Mouse (Mus musculus) macrophage (primary cell): ENCODE measurements around the gene Ppp1r7. TPM values are rescaled to one million over a fixed set of nuclear protein-coding genes. Genes with fewer than 3 reads are reported as not detected.
"Not testable (repeated sequence)": the region's sequence is repeated elsewhere in the genome, so short reads cannot be mapped to it uniquely, and the experiment has no call there.

Source experiments
- H3K27ac ChIP-seq: fragments of 350-480 bp; formaldehyde crosslinking; 2 replicates; pipeline ENCODE4 v1.9.0; 2021
- H3K36me3 ChIP-seq: fragments of 350-480 bp; formaldehyde crosslinking; 2 replicates; pipeline ENCODE4 v1.9.0; 2021; ENCODE audit errors: inconsistent target
- H3K4me3 ChIP-seq: fragments of 350-480 bp; formaldehyde crosslinking; 2 replicates; pipeline ENCODE4 v1.9.0; 2021; ENCODE audit errors: inconsistent target
- H3K79me2 ChIP-seq: fragments of 350-480 bp; formaldehyde crosslinking; 2 replicates; pipeline ENCODE4 v1.9.0; 2021; ENCODE audit errors: inconsistent target
- WGBS: methylation state at CpG from one replicate; pipeline ENCODE4 v1.1.7; 2026; ENCODE audit warnings: inconsistent platforms; ENCODE audit not compliant: missing documents; 5-methylcytosine and 5-hydroxymethylcytosine counted together
- polyA plus RNA-seq: library from polyadenylated mRNA; stranded (reverse); fragments of 250-400 nt; gene quantifications from 3 replicates; pipeline ENCODE4 v1.2.4, GENCODE M21; 2018; ENCODE audit warnings: inconsistent platforms
- total RNA-seq, 78 experiments: library from RNA; depleted of rRNA; stranded (reverse); fragments of 250-400 nt; gene quantifications; 1 replicate in 9 of 78; 2 replicates in 24 of 78; 3 replicates in 43 of 78; 4 replicates in 2 of 78; pipeline ENCODE4 v1.2.4; 2018; ENCODE audit warnings: inconsistent platforms in 56 of 78

The Ppp1r7 gene
- total RNA-seq (2018; cell fraction: chromatin; rRNA removed) = 10 to 100 TPM in 18 of 26 experiments, 1 to 10 TPM in 8; 2.1 to 30.1 (median 13.0) TPM
- total RNA-seq (2018; cell fraction: cytosol; rRNA removed) = 10 to 100 TPM; 16.1 to 42.3 (median 29.6) TPM
- 10 to 100 TPM in 20 of 26 experiments, 1 to 10 TPM in 6; 7.2 to 26.4 (median 14.5) TPM for total RNA-seq (2018; cell fraction: nucleus; rRNA removed)
- 20.2 to 21.5 TPM (median 20.8 TPM) in 3 replicates for polyA plus RNA-seq

DNA sequence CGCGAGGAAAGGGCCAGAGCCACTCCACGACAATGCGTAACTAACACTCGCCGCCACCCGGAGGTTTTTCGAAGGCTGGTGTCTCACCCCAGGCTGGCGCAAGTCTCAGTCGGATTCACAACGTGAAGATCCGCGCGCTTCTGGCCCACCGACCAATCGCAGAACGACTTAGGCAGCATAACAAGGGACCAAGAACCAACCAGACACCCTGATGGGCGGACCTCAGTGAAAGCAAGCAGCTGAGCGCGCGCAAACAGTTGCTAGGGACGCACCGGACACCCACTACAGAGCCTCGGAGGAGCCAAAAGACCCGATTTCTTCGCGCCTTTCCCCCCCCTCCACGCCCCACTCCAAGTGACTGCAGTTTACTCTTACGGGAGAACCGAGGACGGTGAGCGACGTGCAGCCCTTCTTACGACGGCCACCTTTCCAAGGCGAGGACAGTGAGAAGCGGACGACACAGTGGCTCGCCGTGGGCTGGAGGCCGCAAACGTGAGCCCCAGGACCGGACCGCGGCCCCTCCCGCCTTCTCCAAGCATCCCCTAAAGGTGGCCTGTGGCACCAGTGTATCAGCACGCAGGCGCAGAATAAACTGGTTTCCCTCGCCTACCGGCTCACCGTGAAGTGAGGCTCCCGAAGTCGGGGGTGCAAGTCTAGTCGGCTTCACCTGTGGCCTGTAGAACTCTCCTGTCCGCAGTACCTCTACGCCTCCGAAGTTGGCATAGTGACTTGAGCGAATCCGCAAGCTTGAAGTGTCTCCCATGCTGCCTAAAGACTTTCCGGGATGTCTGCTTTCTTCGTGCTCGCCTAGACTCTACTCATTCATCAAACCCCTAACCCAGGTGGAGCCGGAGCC is at the start of gene Ppp1r7, which contains the start of gene Pask:
Ppp1r7 (plus strand) TSS at position 207 of the 856 bp plus-strand sequence.
Pask (minus strand) TSS at position 835 of the 856 bp plus-strand sequence.
- H3K79me2 ChIP-seq = peaks cover 38% of the 10 kb centered on the region
- H3K27ac ChIP-seq = peak within 1 kb of the TSS; percentile 53
- H3K36me3 ChIP-seq = peaks cover 18% of the 10 kb centered on the region
- WGBS = under 1% methylated on average over 63 of the region's 63 CpGs
- peak within 1 kb of the TSS; percentile 100 for H3K4me3 ChIP-seq

GRCm38 (mm10) chr1:93294491-93294890 is 48.2 kb upstream of the Ppp1r7 start:
- peaks cover 14% of the 10 kb centered on the region; the same call in 1 of the 2 replicates for H3K36me3 ChIP-seq
- not testable (repeated sequence) for H3K4me3 ChIP-seq, H3K27ac ChIP-seq, H3K79me2 ChIP-seq
- 74% methylated on average over 3 of the region's 3 CpGs for WGBS

DNA sequence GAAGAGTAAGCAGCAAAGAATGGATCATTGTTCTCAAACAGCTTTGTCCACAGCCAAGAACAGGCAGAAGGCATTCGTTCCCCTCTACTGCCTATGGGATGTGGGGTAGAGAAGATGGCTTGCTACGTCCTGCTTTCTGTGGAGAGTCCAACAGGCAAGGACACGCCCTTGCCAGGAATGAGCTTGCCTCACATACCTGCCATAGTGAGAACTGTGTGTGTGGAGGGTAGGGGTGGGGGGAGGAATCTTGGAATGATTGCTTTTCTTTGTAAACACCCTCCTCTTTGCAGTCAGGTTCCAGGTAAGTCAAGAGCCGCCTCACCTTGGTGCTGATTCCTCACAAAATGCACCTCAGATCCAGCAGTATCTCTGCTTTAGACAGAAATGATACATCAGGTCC is 42.9 kb upstream of the Ppp1r7 start:
- Histone ChIP-seq H3K79me2 (0 out of 2 replicates have a peak, but pooled peaks cover under 1% of the 10 kb centered on the region), H3K27ac (no peak overlapping the region), H3K4me3 (no peak overlapping the region), H3K36me3 (peaks cover 41% of the 10 kb centered on the region)
- 93% methylated on average over 4 of the region's 4 CpGs for WGBS

GRCm38 (mm10) chr1:93300578-93300977 is 42.1 kb upstream of the Ppp1r7 start:
- WGBS = 94% methylated on average over 3 of the region's 3 CpGs
- Histone ChIP-seq H3K79me2 (peaks cover 8% of the 10 kb centered on the region), H3K27ac (no peak overlapping the region), H3K4me3 (no peak overlapping the region), H3K36me3 (peaks cover 41% of the 10 kb centered on the region)

DNA sequence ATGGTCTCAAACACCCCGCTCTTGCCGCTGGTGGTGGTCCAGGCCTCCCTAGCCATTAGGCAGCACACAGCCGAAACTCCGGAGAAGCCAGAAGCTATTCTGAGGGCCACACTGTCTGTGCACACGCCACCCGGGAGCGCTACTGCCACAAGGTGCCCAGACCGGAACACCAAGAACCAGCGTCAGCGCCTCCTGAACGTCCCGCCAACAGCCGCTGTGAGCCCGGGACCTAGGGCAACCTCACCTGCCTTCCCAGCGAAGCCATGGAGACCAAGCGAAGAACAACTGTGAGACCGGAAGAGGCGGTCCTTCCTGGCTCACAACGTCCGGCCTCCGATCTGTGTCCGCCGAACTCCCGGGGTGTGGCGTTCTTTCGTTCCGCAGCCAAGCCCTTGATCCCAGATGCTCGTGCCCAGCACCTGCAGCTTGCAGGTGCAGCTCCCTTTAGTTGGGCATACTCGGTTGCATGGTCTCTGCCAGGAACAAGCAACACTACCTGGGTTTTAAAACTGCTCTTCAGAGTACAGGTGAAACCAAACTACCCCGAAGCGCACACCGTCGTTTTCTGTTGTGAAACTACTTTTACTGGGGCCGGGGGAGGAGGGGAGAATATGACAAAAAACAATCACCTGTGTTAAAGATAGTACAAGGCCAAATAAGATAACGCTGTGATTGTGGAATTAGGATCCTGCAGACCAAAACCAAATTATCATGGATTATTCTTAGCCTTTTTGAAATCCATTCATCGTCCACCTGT is 36.9 kb upstream of the Ppp1r7 start, which contains the start of gene Mterf4:
Mterf4 (minus strand) TSS at position 335 of the 757 bp plus-strand sequence.
- WGBS = 5% methylated on average over 36 of the region's 36 CpGs
- Histone ChIP-seq H3K79me2 (peaks cover 9% of the 10 kb centered on the region), H3K4me3 (peak within 1 kb of the TSS; percentile 84), H3K27ac (peak within 1 kb of the TSS; percentile 10), H3K36me3 (peaks cover 21% of the 10 kb centered on the region)

GRCm38 (mm10) chr1:93323973-93324372 is 18.7 kb upstream of the Ppp1r7 start:
- Histone ChIP-seq H3K4me3 (no peak overlapping the region), H3K27ac (no peak overlapping the region), H3K79me2 (no peaks in the 10 kb centered on the region), H3K36me3 (no peaks in the 10 kb centered on the region)
- 90% methylated on average over 6 of the region's 6 CpGs for WGBS

DNA sequence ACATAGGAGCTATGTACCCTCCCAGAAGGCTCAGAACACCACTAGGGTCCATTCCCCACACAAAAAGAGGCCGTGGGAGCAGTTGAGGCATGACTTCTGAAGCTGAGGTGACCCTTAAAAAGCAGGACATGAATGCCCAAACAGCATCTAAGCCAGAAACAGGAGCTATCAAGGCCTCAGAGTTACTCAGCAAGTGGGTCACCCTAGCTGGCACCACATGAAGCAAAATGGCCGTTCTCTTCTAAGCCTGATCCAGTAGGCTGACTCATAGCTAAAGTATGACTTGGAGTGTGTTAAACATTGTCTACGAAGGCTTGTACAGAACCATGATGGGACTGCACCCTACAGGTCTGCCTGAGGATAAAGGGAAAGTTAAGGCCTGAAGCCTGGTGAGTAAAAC is 16.2 kb upstream of the Ppp1r7 start:
- 93% methylated on average over 3 of the region's 3 CpGs for WGBS
- Histone ChIP-seq H3K27ac (no peak overlapping the region), H3K36me3 (no peaks in the 10 kb centered on the region), H3K4me3 (no peak overlapping the region), H3K79me2 (no peaks in the 10 kb centered on the region)

DNA sequence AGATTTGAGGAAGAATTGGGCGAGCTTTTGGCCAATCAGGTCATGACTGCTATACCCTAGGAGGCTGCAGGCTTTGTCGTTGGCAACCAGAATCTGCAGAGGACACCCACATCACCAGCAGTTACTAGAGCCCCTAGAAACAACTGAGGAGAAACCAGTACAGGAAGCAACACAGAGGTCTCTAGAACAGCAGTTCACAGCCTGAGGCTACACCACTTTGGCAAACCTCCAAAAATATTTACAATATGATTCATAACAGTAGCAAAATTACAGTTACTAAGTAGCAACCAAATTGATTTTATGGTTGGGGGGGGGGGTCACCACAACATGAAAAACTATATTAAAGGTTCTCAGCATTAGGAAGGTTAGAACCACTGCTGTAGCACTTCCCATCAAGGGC is 8.0 kb upstream of the Ppp1r7 start:
- 91% methylated on average over 2 of the region's 2 CpGs for WGBS
- Histone ChIP-seq H3K79me2 (no peaks in the 10 kb centered on the region), H3K27ac (no peak overlapping the region), H3K4me3 (no peak overlapping the region), H3K36me3 (no peaks in the 10 kb centered on the region)

DNA sequence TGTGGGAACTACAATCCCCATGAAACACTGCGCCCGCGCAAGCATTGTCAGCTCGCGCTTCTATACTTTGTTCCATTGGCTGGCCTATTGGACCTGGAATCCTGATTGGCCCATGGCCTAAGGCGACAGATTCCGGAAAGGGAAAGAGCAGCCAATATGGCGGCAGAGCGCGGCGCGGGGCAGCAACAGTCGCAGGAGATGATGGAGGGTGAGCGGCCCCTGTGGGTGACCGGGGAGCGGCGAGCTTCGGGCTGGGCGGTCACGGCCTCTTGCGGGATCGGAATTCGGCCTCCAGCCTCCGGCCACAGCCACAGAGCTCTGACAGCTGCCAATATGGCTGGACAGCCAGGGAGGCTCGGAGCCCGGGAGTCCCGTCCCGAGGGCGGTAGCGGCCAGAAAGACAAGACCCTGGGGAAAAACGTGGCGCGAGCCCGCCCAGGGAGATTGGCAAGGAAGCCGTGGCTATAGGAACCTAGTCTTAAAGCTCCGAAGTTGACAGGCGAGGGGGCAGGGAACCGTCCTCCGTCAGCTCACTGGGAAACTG is 922 bp downstream of the Ppp1r7 start:
- peaks cover 21% of the 10 kb centered on the region for H3K36me3 ChIP-seq
- WGBS = under 1% methylated on average over 39 of the region's 39 CpGs
- H3K79me2 ChIP-seq = peaks cover 38% of the 10 kb centered on the region
- H3K27ac ChIP-seq = peak overlapping the region; percentile 53
- H3K4me3 ChIP-seq = peak overlapping the region; percentile 100

DNA sequence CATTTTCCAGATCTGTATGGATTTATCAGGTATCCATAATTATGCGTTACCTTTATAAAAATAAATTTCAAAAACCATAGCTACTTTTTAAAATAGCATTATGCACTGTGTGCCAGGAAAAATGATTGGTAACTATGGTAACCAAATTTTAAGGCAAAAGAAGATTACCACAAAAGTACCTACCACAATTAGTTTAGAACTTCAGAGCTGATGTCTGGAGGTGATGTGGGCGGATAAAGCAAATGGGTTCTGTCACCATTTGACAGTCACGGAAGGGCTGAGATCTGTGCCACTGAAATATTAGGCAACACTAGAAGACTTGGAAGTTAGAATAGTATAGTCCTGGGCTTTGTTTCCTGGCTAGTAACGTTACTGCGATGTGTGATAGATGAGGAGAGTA is 4.5 kb downstream of the Ppp1r7 start:
- 95% methylated on average over 5 of the region's 5 CpGs for WGBS
- H3K27ac ChIP-seq = no peak overlapping the region
- H3K79me2 ChIP-seq = peaks cover 38% of the 10 kb centered on the region
- H3K36me3 ChIP-seq = peaks cover 55% of the 10 kb centered on the region
- H3K4me3 ChIP-seq = no peak overlapping the region

- WGBS = 100% methylated on average over 4 of the region's 4 CpGs
- Histone ChIP-seq H3K27ac (no peak overlapping the region), H3K4me3 (no peak overlapping the region), H3K79me2 (peaks cover 26% of the 10 kb centered on the region), H3K36me3 (peaks cover 80% of the 10 kb centered on the region)
Measured at GRCm38 (mm10) chr1:93349701-93350100, 7.0 kb downstream of the Ppp1r7 start.

DNA sequence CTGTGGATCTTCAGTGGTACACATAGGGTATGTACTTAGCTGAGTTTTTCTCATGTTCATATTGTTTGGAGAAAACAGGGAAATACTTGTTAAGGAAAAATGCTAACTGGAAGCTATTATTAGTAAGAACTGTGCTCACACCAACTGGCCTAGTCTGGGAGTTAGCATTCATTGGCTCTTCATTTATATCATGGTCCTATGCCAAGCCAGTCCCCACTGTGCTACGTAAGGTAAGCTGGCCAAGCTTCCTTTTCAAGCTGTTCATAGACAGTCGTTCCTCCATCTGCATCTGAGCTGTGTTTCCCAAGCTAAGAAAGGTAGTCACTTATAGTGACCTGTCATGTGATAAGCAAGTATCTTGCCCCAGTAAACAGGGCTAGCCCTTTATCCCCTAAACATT is 10.1 kb downstream of the Ppp1r7 start:
- Histone ChIP-seq H3K79me2 (no peaks in the 10 kb centered on the region; the same call in 1 of the 2 replicates), H3K36me3 (peaks cover 93% of the 10 kb centered on the region), H3K4me3 (no peak overlapping the region), H3K27ac (no peak overlapping the region)
- 90% methylated on average over 2 of the region's 2 CpGs for WGBS

GRCm38 (mm10) chr1:93362661-93363060 is 20.0 kb downstream of the Ppp1r7 start:
- no peak overlapping the region for H3K27ac ChIP-seq
- no peak overlapping the region for H3K4me3 ChIP-seq
- 88% methylated on average over 4 of the region's 4 CpGs for WGBS
- H3K79me2 ChIP-seq = no peaks in the 10 kb centered on the region
- peaks cover 70% of the 10 kb centered on the region for H3K36me3 ChIP-seq

GRCm38 (mm10) chr1:93365641-93366040 is 23.0 kb downstream of the Ppp1r7 start:
- no peaks in the 10 kb centered on the region for H3K79me2 ChIP-seq
- H3K27ac ChIP-seq = no peak overlapping the region
- WGBS = 47% methylated on average over 6 of the region's 6 CpGs
- H3K4me3 ChIP-seq = no peak overlapping the region
- H3K36me3 ChIP-seq = peaks cover 55% of the 10 kb centered on the region
